Mouse (Mus musculus) heart, postnatal 4 days (tissue): ENCODE measurements at regions not wholly inside any gene's neighbourhood (a gene's known extent, or its start where the extent isn't known, plus 50 kb on each side); places are given as distances from the start of the nearest gene placed in this dataset.

Experiments
- DNase-seq: peaks from one replicate; pipeline ENCODE4 v3.0.0; 2021

DNA sequence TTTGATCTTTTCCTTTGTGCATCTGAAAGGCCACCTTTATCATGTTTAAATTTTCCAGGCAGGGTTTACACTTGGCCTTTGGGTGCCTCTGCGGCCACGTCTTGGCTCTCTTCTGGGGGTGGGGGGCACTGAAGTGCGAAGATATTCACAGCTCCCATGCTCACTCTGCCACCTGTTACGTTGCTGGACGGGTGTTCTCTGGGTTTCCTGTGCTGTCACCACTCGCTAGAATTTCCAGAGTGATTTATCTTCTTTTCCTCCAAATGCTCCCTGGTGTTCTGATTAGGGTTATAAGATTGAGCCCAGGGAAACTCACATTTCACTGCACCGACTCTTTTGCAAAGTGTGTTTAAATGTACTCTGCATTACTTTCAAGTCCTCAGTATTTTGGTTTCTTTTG lies 404.8 kb upstream of the Mki67 start:
- no peak for DNase-seq

DNA sequence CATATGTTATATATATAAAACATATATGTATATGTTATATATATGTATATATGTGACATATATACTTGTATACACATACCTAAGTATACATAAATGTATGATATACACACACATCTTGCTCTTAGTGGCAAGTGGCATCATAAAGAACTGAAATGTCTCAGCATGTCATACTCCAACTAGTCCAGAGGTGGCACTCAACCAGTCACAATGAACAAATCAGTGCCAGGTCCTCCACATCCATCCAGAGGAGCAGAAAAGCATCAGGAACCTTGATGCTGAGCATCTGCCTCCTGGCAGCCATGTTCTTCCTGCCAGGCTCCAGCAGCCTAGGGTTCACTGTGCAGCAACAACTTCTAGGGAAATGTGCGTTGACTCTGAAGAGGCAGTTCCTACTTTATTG lies 405.2 kb upstream of the Mki67 start:
- no peak for DNase-seq

DNA sequence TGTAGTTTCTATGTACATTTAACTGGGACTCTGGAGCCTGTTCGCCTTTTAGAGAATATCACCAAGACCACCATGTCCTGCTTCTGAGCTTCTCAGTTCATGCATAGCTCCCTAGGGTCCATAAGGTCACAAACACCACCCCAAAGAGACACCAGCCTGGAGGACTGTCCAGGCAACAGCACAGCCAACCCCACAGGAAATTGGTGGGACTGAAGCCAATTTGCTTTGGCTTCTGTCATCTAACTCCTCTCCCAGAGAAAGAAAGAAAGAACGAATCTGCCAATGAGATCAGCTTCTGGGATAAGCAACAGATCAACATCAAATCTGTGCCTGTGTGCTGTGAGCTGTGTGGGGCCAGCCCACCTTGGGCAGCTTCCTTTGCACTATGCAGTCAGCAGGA lies 408.6 kb upstream of the Mki67 start:
- no peak for DNase-seq

DNA sequence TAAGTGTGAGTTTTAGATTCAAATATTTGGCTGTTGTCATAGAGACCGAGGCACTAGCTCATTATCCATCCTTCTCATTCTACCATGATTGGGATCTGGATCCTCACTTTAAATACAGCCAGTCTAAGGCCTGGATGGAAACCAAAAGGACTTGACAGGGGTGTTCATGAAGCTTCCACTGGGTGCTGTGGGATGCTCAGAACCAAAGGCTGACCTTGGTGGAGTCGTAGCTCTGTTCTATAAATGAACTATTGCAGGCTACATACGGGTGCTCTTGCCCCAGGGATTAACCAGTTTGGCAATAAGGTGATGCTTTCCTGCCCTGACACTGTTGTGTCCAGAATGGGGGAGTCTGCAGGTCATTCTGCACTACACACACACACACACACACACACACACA lies 410.2 kb upstream of the Mki67 start:
- DNase-seq, result no peak

DNA sequence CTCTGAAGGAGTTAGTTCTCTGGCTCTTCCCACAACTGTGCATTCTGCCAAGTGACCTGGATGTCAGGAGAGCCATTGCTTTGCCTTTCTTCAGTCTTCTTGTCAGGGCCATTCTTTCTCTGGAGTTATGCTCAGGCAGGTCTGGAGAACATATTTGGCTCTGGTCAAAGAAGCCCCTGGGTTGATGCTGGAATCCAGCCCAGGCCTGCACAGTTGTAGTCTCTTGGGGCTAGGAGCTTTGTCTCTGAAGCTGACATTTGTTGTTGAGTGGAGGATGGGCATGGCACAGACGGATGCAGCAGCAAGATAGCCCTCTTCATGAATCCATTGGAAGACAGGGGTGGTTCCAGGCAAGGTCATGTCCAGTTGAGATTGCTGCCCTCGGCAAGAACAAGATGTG lies 411.4 kb upstream of the Mki67 start:
- no peak for DNase-seq

DNA sequence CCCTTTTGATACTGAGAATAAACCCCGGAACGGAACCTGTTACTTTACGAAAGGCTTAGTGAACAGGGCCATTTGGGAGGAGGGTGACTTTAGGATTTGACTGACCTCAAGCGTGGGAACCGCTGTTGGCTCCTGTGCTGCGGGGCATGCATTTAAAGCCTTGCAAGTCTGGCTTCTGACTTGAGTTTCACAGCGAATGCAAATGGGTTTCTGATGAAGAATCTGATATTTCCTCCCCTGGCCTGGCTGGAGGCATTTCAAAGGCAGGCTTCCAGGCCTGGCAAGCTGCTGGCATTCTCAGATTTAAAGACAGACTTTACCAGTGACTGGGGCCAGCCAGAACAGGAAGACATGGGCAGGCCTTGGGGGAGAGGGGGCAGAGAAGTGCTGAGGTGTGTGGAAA lies 413.6 kb upstream of the Mki67 start:
- no peak for DNase-seq

DNA sequence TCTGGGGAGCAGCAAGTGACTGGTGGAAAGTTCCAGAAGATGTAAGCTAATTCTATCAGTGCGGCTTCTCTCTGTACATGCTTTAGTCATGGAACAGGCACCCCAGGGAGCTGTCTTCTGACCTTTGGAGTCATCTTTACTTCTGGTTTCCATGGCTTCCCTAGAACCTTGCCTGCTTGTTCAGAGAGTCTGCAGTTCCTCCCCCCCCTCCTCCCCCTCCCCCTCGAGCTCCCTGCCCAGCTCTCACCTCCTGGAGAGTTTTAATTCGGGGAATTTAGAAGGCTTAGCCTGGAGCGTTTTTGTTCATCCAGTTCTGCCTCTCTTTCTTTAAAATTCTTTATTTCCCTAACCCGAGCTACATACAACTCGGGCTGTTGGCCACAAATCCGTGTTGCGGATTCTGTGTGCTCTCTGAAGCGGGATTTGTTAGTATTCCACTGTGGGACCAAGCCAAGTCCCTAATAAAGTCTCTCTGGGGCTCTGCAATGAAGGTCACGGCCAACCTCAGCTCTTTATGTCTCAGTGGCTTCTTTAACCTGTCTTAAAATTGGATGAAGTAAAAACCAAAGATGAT lies 414.6 kb upstream of the Mki67 start:
- DNase-seq, result no peak

DNA sequence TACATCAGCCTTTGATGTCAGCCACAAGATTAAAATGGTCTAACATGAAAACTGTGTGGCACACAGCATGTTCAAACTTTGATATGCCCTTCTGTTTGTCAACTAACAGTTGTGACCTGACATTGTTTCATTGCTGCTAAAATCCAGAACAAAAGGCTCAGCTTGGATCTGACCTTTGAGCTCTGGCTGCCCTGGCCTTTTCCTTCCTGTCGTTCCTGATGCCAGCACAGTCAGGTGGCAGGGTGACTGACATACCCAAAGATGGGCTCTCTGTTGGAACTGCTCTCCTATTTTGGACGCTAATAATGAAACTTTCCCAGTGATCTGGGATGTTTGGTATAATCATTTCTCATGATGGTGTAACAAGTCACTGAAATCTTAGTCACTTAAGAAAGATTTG lies 416.8 kb upstream of the Mki67 start:
- no peak for DNase-seq

DNA sequence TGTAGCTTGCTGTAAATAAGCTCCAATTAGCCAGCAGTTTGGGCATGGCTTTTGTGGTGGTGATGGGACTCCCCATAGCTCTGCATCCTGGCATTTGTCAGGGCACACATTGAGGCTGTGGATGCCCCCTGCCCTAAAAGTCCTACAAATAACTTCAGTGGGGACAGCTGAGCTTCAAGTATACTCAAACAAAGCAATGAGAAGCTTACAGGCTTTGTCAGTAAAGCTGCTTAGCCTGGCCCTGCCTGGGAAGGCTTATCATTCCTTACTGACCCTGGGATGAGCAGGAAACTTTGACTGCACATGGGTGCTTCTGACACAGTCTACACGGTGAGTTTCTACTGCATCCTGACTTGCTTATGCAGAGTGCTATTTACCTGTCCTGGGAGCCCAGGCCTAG lies 420.5 kb upstream of the Mki67 start:
- DNase-seq, result no peak

DNA sequence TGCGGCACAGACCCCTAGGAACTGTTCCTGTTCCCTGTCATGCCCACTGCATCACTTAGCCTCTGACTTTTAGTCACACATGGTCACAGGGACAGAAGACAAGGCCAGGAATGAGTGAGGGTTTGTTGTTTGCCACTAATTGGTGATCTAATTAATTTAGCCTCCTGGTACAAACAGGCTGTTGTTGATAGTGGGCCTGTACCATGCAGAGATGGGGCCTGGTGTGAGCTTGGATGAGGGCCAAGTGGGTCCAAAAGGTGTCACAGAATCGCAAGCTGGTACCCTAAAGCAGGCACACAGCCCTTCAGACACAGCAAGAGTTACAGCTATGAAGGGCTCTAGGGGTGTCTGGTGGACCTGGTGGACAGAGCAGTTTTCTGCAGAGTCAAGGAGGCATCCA lies 421.2 kb upstream of the Mki67 start:
- DNase-seq, result no peak

DNA sequence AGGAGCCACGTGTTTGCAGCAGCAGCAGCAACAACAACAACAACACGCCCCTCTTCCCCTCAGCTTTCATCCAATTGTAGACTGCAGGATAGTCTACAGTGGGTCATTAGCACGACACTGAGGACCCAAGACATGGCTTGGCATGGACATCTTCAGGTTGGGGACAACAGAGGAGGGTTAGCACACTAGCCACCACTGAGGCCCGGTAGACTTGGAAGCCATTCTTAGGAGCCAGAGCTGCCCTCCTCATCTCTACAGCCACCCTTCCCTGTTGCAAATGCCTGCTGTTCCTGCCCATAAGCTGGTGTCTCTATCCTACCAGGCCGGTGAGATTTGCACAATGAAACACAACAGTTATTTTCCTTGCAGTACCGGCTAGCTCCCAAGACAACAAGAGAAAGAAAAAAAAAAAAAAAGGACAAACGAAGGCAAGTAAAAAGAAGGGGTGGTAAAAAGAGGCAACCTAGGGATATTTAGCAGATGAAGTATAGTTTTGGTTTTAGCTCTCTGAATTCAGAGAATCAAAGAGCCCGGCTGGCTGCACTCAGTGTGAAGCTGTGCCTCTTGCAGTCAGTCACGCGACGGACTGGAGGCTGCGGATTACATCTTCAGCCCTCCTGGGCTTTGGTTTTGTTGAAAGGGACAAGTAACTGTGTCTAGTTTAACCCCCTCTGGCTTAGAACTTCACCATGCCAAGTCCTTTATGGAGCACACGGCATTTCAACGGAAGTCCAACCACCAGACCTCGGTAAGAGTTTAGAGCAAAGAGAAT lies 421.9 kb upstream of the Mki67 start:
- DNase-seq, result no peak

DNA sequence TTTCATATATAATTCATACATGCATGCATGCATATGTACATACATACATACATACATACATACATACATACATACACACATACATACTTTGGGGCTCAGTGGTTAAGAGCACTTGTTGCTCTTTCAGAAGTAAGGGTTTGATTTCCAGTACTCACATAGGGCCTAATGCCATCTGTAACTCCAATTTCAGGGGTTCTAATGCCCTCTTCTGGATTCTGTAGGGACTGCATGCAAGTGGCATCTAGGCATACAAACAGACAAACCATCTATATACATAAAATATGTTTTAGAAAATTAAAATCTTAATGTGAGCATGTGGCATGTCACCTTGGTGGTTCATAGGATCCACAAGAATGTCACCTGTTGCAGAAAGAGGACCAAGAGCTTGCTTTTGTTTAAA lies 426.7 kb upstream of the Mki67 start:
- no peak for DNase-seq

DNA sequence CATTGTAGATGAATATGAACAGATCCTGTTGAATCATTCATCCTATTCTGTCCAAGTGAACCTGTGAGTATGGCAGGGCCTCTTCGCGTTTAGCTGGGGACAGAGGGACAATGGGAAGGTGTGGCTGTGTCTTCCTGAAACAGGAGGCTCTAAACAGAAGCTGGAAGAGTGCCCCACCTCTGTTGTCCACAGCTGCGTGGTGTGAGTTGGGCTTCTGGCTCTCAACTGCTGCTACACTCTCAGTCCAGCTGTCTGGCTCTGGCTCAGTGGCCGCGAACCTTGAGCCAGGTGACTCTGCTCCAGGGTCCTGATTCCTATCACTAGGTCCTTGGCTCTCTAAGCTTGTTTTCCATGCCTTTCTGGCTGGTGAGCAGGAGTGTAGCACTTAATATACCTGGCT lies 434.0 kb upstream of the Mki67 start:
- peak; percentile 28 for DNase-seq

DNA sequence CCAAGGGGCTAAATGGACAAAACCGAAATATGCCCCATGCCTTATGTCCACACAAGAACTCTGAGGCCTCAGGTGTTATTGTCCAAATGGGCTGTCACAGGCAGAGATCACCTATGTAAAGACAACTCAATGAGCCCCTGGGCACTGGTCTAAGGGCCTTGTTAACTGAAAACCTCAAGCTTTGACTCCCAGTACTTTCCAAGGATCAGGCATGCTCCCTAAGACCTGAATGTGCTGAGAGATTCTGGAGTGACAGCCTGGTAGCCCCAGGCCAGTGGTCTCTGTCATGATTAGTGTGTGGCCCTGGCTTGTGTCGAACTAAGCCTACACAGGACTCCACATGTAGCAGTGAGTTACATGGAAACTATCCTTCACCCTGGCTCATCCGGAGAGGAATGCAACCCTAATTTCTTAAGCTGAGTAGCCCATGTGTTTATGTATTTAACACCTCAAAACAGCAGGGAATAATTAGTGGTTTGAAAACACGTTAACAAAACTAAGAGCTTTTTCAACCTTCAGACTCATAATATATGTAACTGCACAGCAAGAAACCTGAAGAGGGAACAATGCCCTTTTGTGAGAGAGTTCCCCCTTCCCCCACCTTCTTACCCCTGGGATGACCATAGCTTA lies 435.3 kb upstream of the Mki67 start:
- DNase-seq, result no peak

DNA sequence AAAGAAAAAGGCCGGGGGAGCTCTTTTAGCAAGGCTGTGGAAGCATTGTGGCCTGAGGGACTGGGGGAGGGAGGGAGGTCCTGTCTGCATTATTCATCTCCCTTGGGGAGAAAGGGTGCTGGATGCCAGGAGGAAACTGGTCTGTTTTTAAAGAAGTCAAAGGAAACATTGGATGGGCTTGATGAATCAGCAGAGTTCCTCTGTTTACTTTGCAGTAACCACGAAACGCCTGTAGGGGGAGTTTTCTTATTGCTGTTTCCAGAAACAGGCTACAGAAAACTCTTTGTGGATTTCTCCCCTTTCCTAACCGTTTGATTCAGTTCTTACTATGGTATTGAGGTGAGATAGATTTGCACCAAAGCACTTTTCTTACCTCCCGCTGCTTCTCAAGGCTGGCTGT lies 436.3 kb upstream of the Mki67 start:
- DNase-seq, result peak; percentile 82

DNA sequence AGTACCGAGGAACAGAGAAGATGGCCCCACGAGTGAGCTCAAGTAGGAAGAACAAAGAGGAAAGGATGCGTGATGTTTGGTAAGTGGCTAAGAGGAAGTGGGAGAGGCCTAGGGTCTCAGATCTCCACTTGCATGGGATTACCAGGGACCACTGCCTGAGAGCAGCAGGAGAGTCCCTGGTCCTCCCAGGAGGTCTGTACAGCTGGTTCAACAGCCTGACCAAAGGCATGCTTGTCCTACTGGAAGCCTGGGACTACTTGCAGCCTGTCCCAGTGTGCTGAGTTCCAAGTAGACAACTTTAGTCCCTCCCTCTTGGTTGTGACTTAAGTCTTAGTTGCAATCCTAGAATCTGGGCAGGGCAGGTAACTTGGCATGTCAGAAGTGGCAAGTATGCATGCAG lies 437.5 kb upstream of the Mki67 start:
- DNase-seq, result no peak

DNA sequence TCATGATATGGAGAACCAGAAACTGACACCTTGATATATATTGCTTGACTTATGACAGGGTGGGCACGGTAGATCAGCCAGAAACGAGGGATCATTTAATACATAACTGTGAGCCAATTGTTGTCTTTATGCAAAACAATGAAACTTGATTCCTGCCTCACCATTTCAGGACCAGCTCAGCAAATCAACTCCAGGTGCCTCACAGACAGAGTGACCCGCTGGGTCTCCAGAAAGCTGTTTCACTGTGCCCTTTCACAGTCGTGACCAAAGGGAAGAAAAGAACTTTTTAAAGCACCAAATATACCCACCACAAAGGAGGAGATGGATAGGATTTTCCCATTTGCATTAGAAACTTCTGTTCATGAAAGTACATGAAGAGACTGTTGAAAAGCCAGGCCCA lies 443.0 kb upstream of the Mki67 start:
- DNase-seq, result no peak

DNA sequence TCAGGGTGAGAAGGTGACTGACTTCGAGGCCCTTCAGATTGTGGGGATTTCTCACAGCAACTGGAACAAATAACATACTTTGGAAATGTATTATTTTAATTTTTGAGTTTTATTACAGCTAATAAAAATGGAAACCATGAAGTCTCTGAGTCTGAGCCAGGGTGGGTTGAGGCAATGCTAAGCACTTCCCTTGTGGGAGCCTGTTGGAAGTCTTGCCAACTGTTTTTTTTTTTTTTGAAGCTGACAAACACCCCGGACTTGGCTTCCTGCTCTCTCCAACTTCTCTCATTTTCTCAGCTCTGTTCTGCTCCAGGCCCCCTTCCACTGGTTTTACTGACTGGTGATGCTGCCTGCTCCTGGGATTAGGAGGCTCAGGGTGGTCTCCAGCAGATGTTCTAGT lies 445.4 kb upstream of the Mki67 start:
- no peak for DNase-seq

DNA sequence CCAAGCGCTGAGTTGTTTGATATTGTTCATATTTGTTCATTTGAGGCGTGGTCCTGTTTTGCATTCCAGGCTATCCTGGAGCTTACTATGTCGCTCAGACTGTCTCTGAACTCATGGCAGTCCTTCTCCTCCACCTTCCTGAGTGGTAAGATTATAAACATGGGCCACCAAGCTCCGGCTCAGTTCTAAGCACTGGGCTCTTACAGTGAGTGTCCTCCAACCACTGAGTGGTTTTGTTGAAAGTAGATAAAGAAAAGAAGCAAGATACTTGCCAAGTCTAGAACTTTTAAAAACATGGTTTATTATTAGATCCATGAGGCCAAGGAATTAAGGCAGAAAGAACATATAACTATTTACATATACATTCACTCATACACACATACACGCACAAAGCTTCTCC lies 448.7 kb upstream of the Mki67 start:
- no peak for DNase-seq

DNA sequence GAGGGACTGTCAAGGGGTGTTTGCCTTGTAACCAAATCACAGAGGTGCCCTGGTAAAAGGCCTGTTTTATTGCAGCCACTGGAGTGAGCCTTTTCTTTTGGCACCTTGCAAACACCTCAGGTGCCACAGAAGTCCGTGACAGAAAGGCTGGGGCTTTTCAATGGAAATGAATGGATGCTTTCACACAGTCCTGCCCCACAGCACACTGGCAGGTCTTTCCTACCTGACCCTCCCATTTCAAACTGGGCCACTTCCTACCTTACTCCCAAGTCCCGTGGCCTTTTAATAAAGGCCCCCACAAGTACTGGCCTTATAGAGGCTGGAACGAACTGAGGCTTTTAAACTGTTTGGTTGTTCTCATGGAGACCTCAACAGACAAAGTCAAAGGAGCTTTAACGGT lies 453.1 kb upstream of the Mki67 start:
- no peak for DNase-seq

DNA sequence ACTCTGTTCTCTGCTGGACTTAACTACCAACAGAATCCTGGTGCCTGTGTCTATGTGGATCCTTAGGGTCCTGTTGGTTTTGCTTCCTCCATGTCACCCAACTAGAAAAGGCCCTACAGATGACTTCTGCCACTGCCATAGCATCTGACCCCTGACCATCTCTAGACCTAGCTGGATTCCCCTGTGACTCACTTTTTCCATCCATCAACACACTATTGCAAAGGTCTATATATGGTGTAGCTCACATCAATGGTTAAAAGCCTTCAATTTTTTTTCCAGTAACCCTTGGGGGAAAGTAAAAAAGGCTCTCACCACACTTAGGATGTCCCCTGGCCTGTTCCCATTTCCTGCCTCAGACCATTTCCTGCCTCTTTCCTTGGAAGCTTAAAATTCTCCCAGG lies 460.2 kb upstream of the Mki67 start:
- DNase-seq, result no peak

DNA sequence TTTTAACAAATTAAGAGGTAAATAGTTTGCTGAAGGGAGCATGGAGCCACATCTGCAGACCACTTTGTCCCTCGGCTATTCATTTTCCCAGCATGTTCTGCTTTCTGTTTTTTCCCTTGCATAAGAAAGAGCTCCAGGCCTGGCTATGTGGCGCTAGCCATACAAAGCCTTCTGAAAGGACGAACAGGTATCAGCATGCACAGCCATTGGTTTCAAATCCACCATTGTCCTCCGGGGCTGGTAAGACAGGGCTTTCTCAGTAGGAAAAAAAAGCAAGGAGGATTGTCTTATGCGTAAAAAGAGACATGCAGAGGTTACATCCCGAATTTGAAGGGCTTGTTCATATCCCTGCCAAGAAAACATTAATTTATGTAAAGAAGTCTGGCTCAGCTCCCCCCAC lies 464.8 kb upstream of the Mki67 start:
- no peak for DNase-seq

DNA sequence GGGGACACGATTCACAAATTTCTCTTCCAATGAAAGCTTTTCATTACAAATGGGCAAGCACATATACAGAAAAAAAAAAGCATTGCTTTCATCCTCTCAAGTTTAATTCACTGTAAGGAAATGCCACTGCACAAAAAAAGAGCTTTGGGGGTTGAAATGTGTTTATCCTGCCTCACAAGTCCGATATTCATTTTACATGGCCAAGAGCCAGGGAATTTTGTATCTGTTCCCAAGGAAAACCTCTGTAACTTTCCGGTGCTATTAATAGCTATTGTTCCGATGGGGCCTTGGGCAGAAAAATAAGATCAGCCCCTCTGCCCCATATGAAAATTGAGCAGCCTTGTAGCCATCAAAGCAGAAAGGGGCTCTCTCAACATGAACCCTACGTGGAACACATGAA lies 465.9 kb upstream of the Mki67 start:
- no peak for DNase-seq

DNA sequence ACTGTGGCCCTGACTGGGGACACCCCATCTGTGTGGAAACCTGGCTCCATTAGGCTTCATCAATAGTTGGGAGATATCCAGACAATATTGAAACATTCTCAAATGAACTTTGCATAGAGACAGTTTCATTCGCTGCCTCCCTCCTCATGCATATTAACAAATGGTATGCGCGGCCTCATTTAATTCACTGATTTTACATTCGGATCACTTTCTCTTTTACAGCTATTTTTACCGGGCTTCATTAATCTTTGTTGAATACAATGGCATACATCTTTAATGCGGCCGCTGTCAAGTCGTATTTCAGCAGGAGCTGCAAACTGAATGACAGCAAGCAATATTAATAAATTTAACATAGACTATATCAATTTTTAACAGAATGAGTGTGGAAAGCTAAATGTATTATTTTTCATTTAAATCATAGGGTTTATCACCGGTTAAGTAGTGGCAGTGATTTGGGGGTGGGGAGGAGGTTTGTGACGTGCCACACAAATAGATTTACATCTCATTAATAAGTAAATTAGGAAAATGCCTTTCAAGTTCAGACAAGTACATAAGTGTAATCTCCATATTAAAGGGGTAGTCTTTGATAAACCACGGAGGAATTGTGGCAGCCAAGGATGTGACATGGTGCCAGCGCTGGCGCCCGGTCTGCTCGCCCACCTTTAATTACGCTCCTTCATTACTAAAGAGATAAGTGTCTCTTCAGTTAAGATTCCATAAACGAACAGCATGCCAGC lies 480.4 kb upstream of the Mki67 start:
- no peak for DNase-seq
